ENCODE assay signal across 10 mouse cellular contexts in genomic region chr13:31618001-31618400, GRCm38 (mm10). TPM values are rescaled to one million over a fixed set of nuclear protein-coding genes. Genes with fewer than 3 reads are reported as not detected.
DNase-seq lines count a peak whose midpoint lies in the region; ATAC-seq and TF ChIP-seq lines count a peak whose summit lies in the region.
"Had no signal": no experiment of that assay in that cellular context is flagged by ENCODE, and none has a peak within 500 bp of the region (broad histone marks: within the 10 kb centered on the region; RNA-seq: fewer than 3 reads in every experiment).

No protein-coding gene starts in this region.

- no peaks in the 10 kb centered on the region for H3K36me3 ChIP-seq in kidney, postnatal 0 days (ENCODE audit: insufficient read depth, low read length)
- H3K36me3 ChIP-seq in embryonic facial prominence, embryonic 14.5 days (ENCODE audit: control insufficient read depth, insufficient read depth, low read length): no peaks in the 10 kb centered on the region
- H3K36me3 ChIP-seq in intestine, embryonic 16.5 days (ENCODE audit: control insufficient read depth, insufficient read depth, low read length): no peaks in the 10 kb centered on the region
- H3K36me3 ChIP-seq in neural tube, embryonic 11.5 days (ENCODE audit: control insufficient read depth, insufficient read depth, low read length): no peaks in the 10 kb centered on the region

- no peaks in the 10 kb centered on the region for H3K9me3 ChIP-seq in kidney, postnatal 0 days (replicated peaks; ENCODE audit: low read length)
- no peaks in the 10 kb centered on the region for H3K9me3 ChIP-seq in embryonic facial prominence, embryonic 14.5 days (ENCODE audit: control insufficient read depth, low read length)
- no peaks in the 10 kb centered on the region for H3K9me3 ChIP-seq in intestine, embryonic 16.5 days (ENCODE audit: control insufficient read depth, low read length)
- H3K9me3 ChIP-seq in neural tube, embryonic 11.5 days (ENCODE audit: control insufficient read depth, low read length): no peaks in the 10 kb centered on the region

- peak overlapping the region; percentile 47 for H3K4me2 ChIP-seq in kidney, postnatal 0 days (ENCODE audit: low read length)
- peak overlapping the region; percentile 65 for H3K4me2 ChIP-seq in embryonic facial prominence, embryonic 14.5 days (ENCODE audit: low read depth, low read length)
- peak overlapping the region; percentile 73 for H3K4me2 ChIP-seq in intestine, embryonic 16.5 days (ENCODE audit: low read depth, low read length)
- H3K4me2 ChIP-seq in neural tube, embryonic 11.5 days (ENCODE audit: low read depth): peak overlapping the region; percentile 40

- WGBS in kidney, postnatal 0 days: 1% methylated on average over 12 of the region's 12 CpGs
- under 1% methylated on average over 12 of the region's 12 CpGs for WGBS in embryonic facial prominence, embryonic 14.5 days
- WGBS in intestine, embryonic 16.5 days: 1% methylated on average over 12 of the region's 12 CpGs
- 0% methylated on average over 12 of the region's 12 CpGs for WGBS in neural tube, embryonic 11.5 days

- H3K4me1 ChIP-seq in kidney, postnatal 0 days (replicated peaks; ENCODE audit: insufficient read depth, low read length): 0 out of 2 replicates have a peak, but pooled peaks cover 7% of the 10 kb centered on the region
- no peaks in the 10 kb centered on the region; the same call in 1 of the 2 replicates for H3K4me1 ChIP-seq in embryonic facial prominence, embryonic 14.5 days (ENCODE audit: control insufficient read depth, insufficient read depth, low read length)
- peaks cover 8% of the 10 kb centered on the region; the same call in 1 of the 2 replicates for H3K4me1 ChIP-seq in intestine, embryonic 16.5 days (ENCODE audit: control insufficient read depth, insufficient read depth, low read length)
- H3K4me1 ChIP-seq in neural tube, embryonic 11.5 days (ENCODE audit: control insufficient read depth, insufficient read depth, low read length): no peaks in the 10 kb centered on the region

- no peak for ATAC-seq in kidney, postnatal 0 days (replicated peaks; ENCODE audit: low FRiP score, low read depth)
- 0 out of 2 replicates have a peak, but pooled peaks have one; percentile 6 for ATAC-seq in embryonic facial prominence, embryonic 14.5 days (ENCODE audit: low read depth)
- ATAC-seq in intestine, embryonic 16.5 days: 0 out of 2 replicates have a peak, but pooled peaks have one; percentile 6
- ATAC-seq in neural tube, embryonic 11.5 days (ENCODE audit: insufficient read depth, low FRiP score, low TSS enrichment): no peak
- ATAC-seq in megakaryocyte-erythroid progenitor cell, adult 5-6 weeks (replicated peaks; ENCODE audit: low FRiP score, low TSS enrichment, poor library complexity, severe bottlenecking): no peak

- no peak for TF ChIP-seq CTCF in kidney, postnatal 0 days (IDR thresholded peaks at IDR 0.05; ENCODE audit: low read depth)

- no peak for DNase-seq in kidney, postnatal 0 days (ENCODE audit: low spot score)
- DNase-seq in kidney, adult 11 months: no peak
- DNase-seq in embryonic facial prominence, embryonic 14.5 days (ENCODE audit: low spot score): no peak
- DNase-seq in neural tube, embryonic 11.5 days (ENCODE audit: low spot score): no peak
- DNase-seq in adrenal gland, adult (ENCODE audit: inconsistent age in 2 of 2, low spot score in 1 of 2): no peak
- DNase-seq in testis, postnatal 14 days (ENCODE audit: low spot score): no peak

- H3K27me3 ChIP-seq in kidney, postnatal 0 days (ENCODE audit: insufficient read depth, low read length): peaks cover 97% of the 10 kb centered on the region
- H3K27me3 ChIP-seq in embryonic facial prominence, embryonic 14.5 days (replicated peaks; ENCODE audit: control insufficient read depth, insufficient read depth, low read length): peaks cover 99% of the 10 kb centered on the region
- H3K27me3 ChIP-seq in intestine, embryonic 16.5 days (replicated peaks; ENCODE audit: control insufficient read depth, insufficient read depth, low read length): peaks cover 69% of the 10 kb centered on the region
- H3K27me3 ChIP-seq in neural tube, embryonic 11.5 days (ENCODE audit: control insufficient read depth, insufficient read depth, low read length): peaks cover 98% of the 10 kb centered on the region

- no peak overlapping the region for H3K9ac ChIP-seq in kidney, postnatal 0 days (ENCODE audit: low read depth, low read length)
- no peak overlapping the region for H3K9ac ChIP-seq in embryonic facial prominence, embryonic 14.5 days (ENCODE audit: low read depth, low read length)
- H3K9ac ChIP-seq in intestine, embryonic 16.5 days (ENCODE audit: low read depth, low read length): no peak overlapping the region; the same call in 1 of the 2 replicates
- no peak overlapping the region for H3K9ac ChIP-seq in neural tube, embryonic 11.5 days (ENCODE audit: low read length)

- H3K27ac ChIP-seq in kidney, postnatal 0 days: no peak overlapping the region
- no peak overlapping the region for H3K27ac ChIP-seq in embryonic facial prominence, embryonic 14.5 days (replicated peaks; ENCODE audit: low read depth, low read length)
- no peak overlapping the region for H3K27ac ChIP-seq in intestine, embryonic 16.5 days (ENCODE audit: low read length)
- no peak overlapping the region for H3K27ac ChIP-seq in neural tube, embryonic 11.5 days (ENCODE audit: low read depth, low read length)
- H3K27ac ChIP-seq: macrophage had no signal

- peak overlapping the region; percentile 13; the same call in 1 of the 2 replicates for H3K4me3 ChIP-seq in kidney, postnatal 0 days (replicated peaks; ENCODE audit: low read depth, low read length)
- H3K4me3 ChIP-seq in embryonic facial prominence, embryonic 14.5 days (ENCODE audit: low read depth, low read length): peak overlapping the region; percentile 36
- peak overlapping the region; percentile 47 for H3K4me3 ChIP-seq in intestine, embryonic 16.5 days (ENCODE audit: low read length)
- no peak overlapping the region for H3K4me3 ChIP-seq in neural tube, embryonic 11.5 days (ENCODE audit: low read depth, low read length)

RNA-seq across cellular contexts. Expression of gene Foxf2, which starts 7.6 kb away (rescaled TPM):
- polyA plus RNA-seq in kidney, postnatal 0 days (2015; fragmentation: Nextera tagmentation; extraction: Ambion mirVana): not detected in 2 replicates
- 5.1 and 5.3 TPM in 2 replicates for polyA plus RNA-seq in embryonic facial prominence, embryonic 14.5 days (2014; fragmentation: Nextera tagmentation; extraction: Ambion mirVana)
- 11.4 and 13.7 TPM in 2 replicates for polyA plus RNA-seq in intestine, embryonic 16.5 days (2015; fragmentation: Nextera tagmentation; extraction: Ambion mirVana)
- polyA plus RNA-seq in neural tube, embryonic 11.5 days (2014; fragmentation: Nextera tagmentation; extraction: Ambion mirVana): 5.2 and 5.5 TPM in 2 replicates
- not detected in 2 replicates for total RNA-seq in megakaryocyte-erythroid progenitor cell, adult 5-6 weeks (2014; fragmentation: Nextera tagmentation)
- not detected in 2 replicates for total RNA-seq in megakaryocyte-erythroid progenitor cell, adult 5-6 weeks (2017)
- polyA plus RNA-seq: macrophage; testis, adult 2 months had no signal

RNA-seq across cellular contexts. Expression of gene A530084C06Rik, which starts 58.9 kb away (rescaled TPM):
- polyA plus RNA-seq in kidney, postnatal 0 days (2015; fragmentation: Nextera tagmentation; extraction: Ambion mirVana): not detected in 2 replicates
- polyA plus RNA-seq in embryonic facial prominence, embryonic 14.5 days (2014; fragmentation: Nextera tagmentation; extraction: Ambion mirVana): not detected in 2 replicates
- not detected in 2 replicates for polyA plus RNA-seq in intestine, embryonic 16.5 days (2015; fragmentation: Nextera tagmentation; extraction: Ambion mirVana)
- not detected in 2 replicates for polyA plus RNA-seq in neural tube, embryonic 11.5 days (2014; fragmentation: Nextera tagmentation; extraction: Ambion mirVana)
- not detected in 2 replicates for total RNA-seq in megakaryocyte-erythroid progenitor cell, adult 5-6 weeks (2014; fragmentation: Nextera tagmentation)
- total RNA-seq in megakaryocyte-erythroid progenitor cell, adult 5-6 weeks (2017): not detected in 2 replicates
- polyA plus RNA-seq: macrophage had no signal

Comparison
In these comparisons a context has a peak if more than half of its experiments do, and no peak if none do; other contexts are left out.
1. ATAC-seq: peak in embryonic facial prominence, embryonic 14.5 days (single experiment) and intestine, embryonic 16.5 days (single experiment); none in kidney, postnatal 0 days (single experiment), neural tube, embryonic 11.5 days (single experiment) and megakaryocyte-erythroid progenitor cell, adult 5-6 weeks (single experiment).
2. Peak in every context shown above with its lines, with median percentiles within 50 percentile points of each other: H3K4me2 ChIP-seq.